Mouse (Mus musculus): ENCODE results near the gene Mri1.

Mri1 gene

DNA sequence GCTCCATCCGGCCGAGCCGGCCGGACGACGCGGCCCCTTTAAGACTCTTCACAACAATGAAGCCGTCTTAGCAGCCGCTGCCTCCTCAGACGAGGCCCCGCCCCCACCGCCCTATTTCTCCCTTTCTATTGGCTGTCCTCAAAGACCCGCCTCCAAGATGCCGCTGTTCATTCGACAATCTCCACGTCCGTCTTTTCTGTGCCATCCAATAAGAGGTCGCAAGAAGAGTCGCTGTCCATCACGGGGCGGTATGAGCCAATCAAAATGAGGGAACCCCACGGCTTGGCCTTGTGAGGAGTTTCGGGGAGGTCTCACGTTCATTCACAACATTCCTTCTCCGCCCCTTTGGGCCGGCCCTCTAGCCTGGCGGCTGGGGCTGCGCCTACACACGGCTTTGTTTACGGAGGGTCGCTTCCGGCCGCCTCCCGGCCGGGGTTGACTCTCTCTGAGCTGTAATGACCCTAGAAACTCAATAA, 20.1 kb downstream of the Mri1 start, which contains the start of gene Zswim4:
Gene Zswim4 (minus strand): TSS at position 58 of the 476 bp plus-strand sequence.
- DNase-seq (ENCODE audit: inconsistent ontology term), result peak; percentile 100

DNA sequence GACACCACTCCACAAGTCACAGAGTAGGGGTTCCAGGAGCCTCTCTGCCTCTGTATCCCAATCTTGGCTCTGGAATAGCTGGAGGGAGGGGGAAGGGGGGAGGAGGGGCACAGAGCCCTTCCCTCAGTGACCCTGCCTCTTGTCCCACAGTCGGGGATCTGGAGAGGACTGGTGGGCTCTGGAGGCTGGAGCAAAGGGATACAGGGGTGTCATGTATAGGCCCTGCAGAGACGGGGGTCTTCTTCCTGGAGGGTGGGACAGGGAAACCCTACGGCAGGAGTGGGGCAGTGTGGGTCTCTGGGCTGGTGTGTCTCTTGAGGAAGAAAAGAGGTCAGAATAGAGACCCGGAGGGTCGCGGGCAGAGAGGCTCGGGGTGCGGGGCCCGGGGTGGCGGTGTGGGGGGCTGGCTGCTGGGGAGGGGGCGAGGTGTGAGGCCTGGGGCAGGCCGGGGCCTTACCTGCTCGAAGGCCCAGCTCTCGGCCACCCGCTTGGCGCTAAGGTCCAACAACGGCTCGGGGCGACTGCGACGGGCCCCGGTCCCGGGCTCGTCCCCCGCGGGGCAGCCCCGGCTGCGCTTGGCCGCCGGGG, 20.6 kb downstream of the Mri1 start:
- no peak for DNase-seq (ENCODE audit: inconsistent ontology term)

GRCm38 (mm10) chr8:84235746-84236409, 21.2 kb downstream of the Mri1 start:
- DNase-seq (ENCODE audit: inconsistent ontology term), result peak; percentile 76

DNA sequence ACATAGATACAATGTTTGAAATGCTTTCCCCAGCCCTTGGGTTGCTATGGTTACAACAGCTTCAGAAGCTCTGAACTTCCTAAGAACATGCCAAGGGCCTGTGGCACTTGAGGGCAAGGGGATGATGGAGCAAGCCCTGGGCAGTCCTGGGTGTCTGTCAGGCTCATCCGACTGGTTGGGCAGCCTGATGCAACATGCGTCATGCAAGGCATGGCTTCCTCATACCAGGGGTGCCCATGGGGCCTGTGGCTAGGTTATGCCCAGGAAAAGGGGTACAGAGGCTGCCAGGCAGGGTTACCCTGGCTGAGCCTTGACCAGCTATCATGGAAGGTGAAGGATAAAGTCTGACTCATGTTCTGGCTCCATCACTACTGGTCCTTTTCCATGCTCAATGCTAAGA, 24.1 kb downstream of the Mri1 start:
- no peak for DNase-seq (ENCODE audit: inconsistent ontology term)

DNA sequence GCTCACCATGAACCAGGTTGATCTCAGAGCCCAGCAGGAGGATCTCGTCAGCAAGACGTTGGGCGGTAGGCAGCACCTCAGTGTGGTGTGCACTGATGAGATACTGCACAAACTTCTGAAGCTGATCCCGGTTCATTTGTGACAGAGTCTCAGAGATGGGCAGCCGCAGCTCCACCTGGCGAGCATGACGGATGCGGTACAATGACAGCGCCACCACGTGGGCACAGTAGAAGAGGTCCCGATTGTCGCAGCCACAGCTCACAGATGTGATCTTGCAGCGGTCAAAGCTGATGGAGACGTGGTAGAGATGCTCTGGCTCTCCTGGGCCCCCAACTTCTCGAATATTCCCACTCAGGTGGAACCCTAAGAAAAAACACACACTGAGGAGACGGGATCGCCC, 26.4 kb downstream of the Mri1 start:
- DNase-seq (ENCODE audit: inconsistent ontology term), result no peak

GRCm38 (mm10) chr8:84223322-84224029, 33.6 kb downstream of the Mri1 start:
- no peak for DNase-seq (ENCODE audit: inconsistent ontology term)

DNA sequence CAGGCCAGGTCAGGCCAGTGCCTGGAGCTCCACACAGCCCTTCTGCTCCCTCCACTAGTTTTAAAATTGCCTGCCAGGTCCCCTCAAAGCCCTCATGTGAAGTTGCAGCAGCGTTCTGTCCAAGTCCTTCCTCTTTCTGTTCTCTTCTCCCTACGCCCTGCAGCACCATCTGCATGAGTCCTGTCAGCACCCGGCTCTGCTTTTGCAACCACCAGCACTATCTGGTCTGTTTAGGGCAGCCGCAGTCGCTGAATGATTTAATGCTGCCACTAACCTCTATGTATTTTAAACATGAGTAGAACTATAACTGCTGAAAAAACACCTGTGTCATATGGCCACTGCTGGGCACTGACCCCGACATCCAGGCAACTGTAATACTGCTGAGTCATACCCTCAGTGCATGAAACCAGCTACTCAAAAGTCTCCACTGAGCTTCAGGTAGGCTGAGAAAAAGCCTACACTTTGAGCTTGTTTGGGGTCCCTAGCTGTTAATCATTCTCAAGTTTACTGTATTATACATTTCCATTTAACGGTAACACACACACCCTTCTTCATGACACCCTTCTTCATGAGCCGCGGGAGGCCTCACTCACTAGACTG, 34.5 kb downstream of the Mri1 start:
- DNase-seq (ENCODE audit: inconsistent ontology term), result no peak

GRCm38 (mm10) chr8:84220105-84220504, 37.0 kb downstream of the Mri1 start:
- no peak for DNase-seq (ENCODE audit: inconsistent ontology term)

- no peak for DNase-seq (ENCODE audit: inconsistent ontology term)
Observed at GRCm38 (mm10) chr8:84218143-84218542, 39.0 kb downstream of the Mri1 start.

DNA sequence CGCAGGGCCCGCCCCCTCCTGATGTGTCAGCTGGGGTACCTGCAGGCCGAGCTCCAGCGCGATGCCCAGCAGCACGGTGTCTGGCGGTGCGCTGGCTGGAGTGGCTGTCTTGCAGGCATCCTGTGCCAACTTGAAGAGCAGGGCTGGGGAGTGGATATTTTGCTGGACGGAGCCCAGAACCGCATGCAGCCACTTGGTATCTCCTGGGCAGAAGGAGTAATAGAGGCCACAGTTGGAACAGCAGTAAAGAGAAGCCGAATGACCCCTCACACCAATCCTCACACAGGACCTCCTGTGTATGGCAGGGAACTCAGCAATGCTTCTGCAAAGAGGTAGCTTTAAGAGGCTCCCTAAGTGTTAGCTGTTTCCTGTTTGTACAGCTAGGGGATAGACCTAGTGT, 39.9 kb downstream of the Mri1 start:
- no peak for DNase-seq (ENCODE audit: inconsistent ontology term)

DNA sequence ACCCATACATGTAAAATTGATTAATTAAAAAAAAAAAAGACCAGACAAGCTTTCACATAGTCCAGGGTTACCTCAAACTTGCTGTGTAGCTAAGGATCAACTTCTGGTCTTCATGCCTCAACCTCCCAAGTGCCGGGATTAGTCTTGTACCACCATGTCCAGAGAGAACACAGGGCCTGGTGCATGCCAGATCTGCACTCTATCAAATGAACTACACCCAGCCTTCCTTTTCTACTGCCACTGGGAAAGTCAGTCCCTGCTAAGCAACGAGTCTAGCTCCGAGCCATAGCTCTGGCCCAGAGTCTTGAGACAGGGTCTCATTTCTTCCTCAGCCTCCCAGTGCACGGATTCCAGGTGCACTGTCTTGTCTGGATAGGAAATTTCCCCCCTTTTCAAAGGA, 43.8 kb downstream of the Mri1 start:
- no peak for DNase-seq (ENCODE audit: inconsistent ontology term)

- DNase-seq (ENCODE audit: inconsistent ontology term), result no peak
Observed at GRCm38 (mm10) chr8:84211881-84212563, 45.1 kb downstream of the Mri1 start.

GRCm38 (mm10) chr8:84211202-84211601, 45.9 kb downstream of the Mri1 start:
- DNase-seq (ENCODE audit: inconsistent ontology term), result no peak

DNA sequence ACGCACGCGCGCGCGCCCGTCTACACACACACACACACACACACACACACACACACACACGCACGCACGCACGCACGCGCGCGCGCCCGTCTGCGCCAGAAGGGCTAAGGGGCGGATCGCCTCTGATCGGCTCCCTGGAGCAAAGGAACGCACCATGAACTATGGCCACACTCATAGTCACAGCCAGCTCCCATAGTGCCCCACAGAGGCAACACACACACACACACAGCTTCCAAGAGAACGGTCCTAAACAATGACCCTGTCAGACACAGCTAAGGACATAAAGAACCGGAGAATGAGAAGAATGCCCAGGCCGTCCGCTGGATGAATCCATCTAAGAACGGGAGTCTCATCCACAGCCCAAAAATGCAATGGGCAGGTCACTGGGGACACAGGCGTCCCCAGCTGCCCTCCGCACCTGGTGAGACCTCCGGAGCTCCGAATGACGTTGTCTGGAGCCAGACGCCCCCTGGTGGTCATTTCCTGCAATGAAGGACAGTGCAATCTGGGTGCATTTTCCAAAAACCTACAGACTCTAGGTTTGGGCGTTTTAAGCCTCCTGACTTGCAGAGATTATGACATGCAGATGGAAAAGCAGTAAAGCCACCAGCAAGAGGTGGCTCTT, 46.8 kb downstream of the Mri1 start:
- peak; percentile 88 for DNase-seq (ENCODE audit: inconsistent ontology term)

GRCm38 (mm10) chr8:84208381-84209380, 48.4 kb downstream of the Mri1 start:
- DNase-seq (ENCODE audit: inconsistent ontology term), result peak; percentile 69

DNA sequence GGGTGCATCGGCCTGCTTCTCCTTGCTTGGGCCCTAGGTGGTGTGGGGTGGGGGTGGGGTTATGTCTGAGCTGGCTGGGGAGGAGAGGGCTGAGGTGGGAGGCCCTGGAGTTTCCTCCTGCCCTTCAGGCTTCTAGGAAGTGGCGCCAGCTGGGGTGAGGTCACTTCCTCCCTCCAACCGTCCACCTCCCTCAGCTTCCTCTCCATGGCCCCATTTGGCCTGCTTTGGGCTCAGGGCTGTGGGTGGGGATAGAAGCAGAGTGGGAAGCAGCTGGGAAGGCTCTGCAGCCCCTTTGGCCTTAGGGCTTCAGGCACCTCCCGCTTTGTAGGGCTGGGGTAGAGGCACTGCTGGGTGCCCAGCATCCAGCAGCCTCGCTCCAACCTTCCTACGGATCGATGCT, 49.3 kb downstream of the Mri1 start:
- peak; percentile 73 for DNase-seq (ENCODE audit: inconsistent ontology term)

- no peak for DNase-seq (ENCODE audit: inconsistent ontology term)
Observed at GRCm38 (mm10) chr8:84206666-84207065, 50.5 kb downstream of the Mri1 start.

GRCm38 (mm10) chr8:84205073-84205472, 52.1 kb downstream of the Mri1 start:
- no peak for DNase-seq (ENCODE audit: inconsistent ontology term)

DNA sequence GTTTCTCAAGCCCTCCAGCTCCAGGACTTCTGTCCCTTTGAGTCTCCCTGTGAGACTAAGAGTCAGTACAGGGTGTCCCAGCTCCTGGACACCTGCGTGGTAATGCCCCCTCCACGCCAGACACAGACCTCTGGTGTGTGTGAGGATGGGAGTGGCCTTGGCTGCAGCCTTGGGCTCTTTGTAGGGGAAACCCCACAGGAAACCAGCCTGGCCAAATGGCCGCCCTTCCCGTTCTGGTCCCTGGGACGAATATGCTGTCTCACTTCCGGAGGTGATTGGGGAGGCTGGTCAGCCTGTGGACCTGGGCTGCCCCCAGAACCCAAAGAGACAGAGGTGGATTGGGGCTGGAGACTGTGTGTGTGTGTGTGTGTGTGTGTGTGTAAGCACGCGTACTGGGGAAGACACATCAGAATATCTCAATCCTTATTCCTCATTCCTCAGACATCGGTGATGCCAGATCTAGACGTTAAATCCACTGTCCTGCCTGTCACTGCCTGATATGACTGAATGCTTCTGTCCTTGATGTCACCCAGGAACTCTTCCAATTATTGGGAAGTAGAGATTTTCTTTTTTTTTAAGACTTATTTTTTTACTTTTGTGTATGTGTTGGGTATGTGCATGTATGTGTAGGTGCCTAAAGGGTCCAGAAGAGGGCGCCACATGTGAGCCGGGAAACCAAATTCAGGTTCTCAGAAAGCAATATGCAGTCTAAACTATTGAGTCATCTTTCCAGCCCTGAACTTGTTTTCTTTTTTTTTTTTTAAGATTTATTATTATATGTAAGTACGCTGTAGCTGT, 53.0 kb downstream of the Mri1 start:
- peak; percentile 78 for DNase-seq (ENCODE audit: inconsistent ontology term)
